Mouse (Mus musculus) forebrain, embryonic 11.5 days (tissue): Measurements from ENCODE around the gene Rspo3. TPM values are rescaled to one million over a fixed set of nuclear protein-coding genes. Genes with fewer than 3 reads are reported as not detected.
A peak's percentile ranks its signal among the peaks of the same experiment; 100 is the strongest.

Experiments used
- ATAC-seq: fragments of 200-750 bp; cut with Nextera tagmentation; replicated peaks from 2 replicates; pipeline ENCODE4 v1.8.0; 2017; ENCODE audit warnings: moderate TSS enrichment; ENCODE audit not compliant: low FRiP score
- DNase-seq: peaks from one replicate; pipeline ENCODE4 v3.0.0-alpha.2; 2017; ENCODE audit warnings: low spot score
- H3K27ac ChIP-seq: fragments of 300-500 bp; sonication (generic); 2 replicates; pipeline ENCODE4 v1.5.1; 2014; ENCODE audit warnings: low read depth, low read length
- H3K27me3 ChIP-seq: fragments of 300-500 bp; sonication (generic); 2 replicates; pipeline ENCODE4 v1.6.1; 2014; ENCODE audit warnings: mild to moderate bottlenecking, low read length, mixed read lengths; ENCODE audit not compliant: control insufficient read depth, insufficient read depth
- H3K36me3 ChIP-seq: fragments of 300-500 bp; sonication (generic); 2 replicates; pipeline ENCODE4 v1.6.1; 2014; ENCODE audit warnings: mild to moderate bottlenecking, low read length, moderate library complexity, mixed read lengths; ENCODE audit not compliant: control insufficient read depth, insufficient read depth
- H3K4me1 ChIP-seq: fragments of 300-500 bp; sonication (generic); replicated peaks from 2 replicates; pipeline ENCODE4 v1.6.1; 2014; ENCODE audit warnings: low read length, mixed read lengths; ENCODE audit not compliant: control insufficient read depth, insufficient read depth
- H3K4me2 ChIP-seq: fragments of 300-500 bp; sonication (generic); 2 replicates; pipeline ENCODE4 v1.6.1; 2014; ENCODE audit warnings: low read depth, mild to moderate bottlenecking, low read length, moderate library complexity, mixed read lengths; ENCODE audit not compliant: severe bottlenecking
- H3K4me3 ChIP-seq: fragments of 300-500 bp; sonication (generic); 2 replicates; pipeline ENCODE4 v1.5.1; 2014; ENCODE audit warnings: low read depth, low read length
- H3K9ac ChIP-seq: fragments of 300-500 bp; sonication (generic); 2 replicates; pipeline ENCODE4 v1.6.1; 2014; ENCODE audit warnings: low read length
- H3K9me3 ChIP-seq: fragments of 300-500 bp; sonication (generic); 2 replicates; pipeline ENCODE4 v1.6.1; 2016; ENCODE audit warnings: low read length, mixed read lengths; ENCODE audit not compliant: control insufficient read depth
- WGBS: fragments of 180-500 bp; shearing (Covaris S2); extraction: QIAGEN DNeasy Blood & Tissue Kit; methylation state at CpG from one replicate; pipeline ENCODE4 v1.1.7; 2014; 5-methylcytosine and 5-hydroxymethylcytosine counted together
- polyA plus RNA-seq: library from polyadenylated mRNA; unstranded; fragments of >200 nt; fragmentation: Nextera tagmentation; extraction: Ambion mirVana; gene quantifications from 2 replicates; pipeline ENCODE4 v1.2.1, GENCODE M21; 2014

Rspo3 gene
- polyA plus RNA-seq, 1 experiment from 2014 or later = 56.4 TPM

DNA sequence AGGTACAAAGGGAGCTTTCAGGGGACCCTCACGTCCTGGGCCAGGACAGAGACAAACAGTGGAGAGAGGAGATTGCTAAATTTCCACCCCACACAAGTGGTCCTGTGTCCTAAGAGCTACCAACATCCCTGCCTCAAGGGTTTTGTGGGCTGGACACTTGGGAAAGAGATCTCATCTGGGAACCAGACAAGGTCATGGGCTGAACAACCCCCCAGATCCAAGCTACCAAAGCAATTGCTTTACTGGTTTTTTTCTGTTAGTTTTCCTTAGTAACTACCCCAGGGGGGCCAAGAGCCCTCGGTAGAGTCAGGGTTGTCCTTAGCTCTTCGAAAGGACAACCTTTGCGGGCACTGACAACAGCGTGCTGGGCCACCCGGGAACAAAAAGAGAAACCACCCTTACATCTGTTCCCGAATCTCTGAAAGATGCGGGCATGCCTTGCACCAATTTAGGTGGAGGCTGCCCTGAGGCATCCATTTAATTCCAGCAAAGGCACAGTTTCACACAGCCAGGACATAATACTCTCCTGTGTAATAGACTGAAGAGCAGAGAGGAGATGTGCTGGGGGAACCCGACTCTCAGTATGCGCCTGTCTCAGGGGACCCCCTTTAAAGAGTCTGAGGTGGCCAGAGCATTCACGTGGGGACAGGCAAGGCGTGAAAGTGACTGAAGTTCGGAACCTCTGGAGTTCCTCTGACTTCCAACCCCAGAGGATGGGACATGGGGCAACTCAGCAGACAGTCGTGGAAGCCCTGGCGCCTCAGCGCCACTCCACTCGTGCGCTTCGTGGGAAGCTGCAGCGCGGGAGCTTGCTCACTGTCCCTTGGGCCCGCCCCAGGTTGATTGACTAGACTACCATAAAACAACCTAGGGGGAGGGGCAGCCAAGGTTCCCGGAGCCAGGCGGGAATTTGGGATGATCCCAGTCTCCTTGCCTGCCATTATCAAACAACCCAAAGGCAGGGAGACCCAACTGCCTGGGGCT is 1.5 kb downstream of the Rspo3 start:
- Histone ChIP-seq H3K9me3 (no peaks in the 10 kb centered on the region), H3K4me1 (peaks cover 2% of the 10 kb centered on the region; the same call in 1 of the 2 replicates), H3K9ac (peak overlapping the region; percentile 68), H3K36me3 (no peaks in the 10 kb centered on the region), H3K4me2 (peak overlapping the region; percentile 72), H3K27ac (peak overlapping the region; percentile 69), H3K4me3 (peak overlapping the region; percentile 62), H3K27me3 (peaks cover 9% of the 10 kb centered on the region; the same call in 1 of the 2 replicates)
- WGBS = 1% methylated on average over 24 of the region's 24 CpGs
- ATAC-seq (peak; percentile 42), DNase-seq (peak; percentile 68)

DNA sequence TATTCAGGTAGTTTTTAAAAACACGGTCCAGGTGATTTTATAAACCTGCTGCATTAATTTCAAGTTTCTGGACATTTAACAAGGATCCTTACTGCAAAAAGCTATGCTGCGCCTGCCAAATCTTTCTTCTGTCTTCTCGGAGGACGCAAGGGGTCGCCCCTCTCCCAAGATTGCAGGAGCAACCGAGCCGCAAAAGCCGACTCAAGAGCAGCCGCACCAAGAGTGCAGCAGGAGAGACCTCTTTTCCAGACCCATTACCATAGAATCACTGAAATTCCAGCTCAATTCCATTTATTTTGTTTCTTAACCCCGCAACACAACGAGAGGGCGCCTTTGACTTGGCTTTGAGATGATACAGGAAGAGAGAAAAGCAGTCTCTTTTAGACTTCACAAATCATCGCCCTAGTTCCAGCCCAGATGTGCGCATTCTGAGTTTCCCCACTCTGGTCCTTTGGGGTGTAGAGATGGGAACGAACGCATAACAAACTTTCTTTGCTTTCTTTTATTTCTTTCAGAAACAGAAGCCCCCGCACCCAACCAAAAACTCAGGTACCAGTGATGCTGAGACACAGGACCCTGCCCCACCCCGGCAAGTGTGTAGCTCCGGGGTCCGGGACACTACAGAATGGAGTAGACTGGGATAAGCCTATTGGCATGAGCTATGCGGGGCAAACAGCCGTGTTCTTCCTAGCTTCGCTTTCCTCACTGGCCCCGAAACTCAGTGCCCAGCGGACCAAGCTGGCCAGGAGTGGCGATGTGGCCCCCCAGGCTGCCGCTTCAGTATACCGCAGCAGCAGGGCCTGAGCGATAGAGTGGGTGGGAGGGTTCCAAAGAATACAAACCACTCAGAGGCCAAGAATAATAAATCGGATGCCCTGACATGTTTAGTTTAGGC is 2.6 kb downstream of the Rspo3 start:
- Histone ChIP-seq H3K4me1 (peaks cover 2% of the 10 kb centered on the region; the same call in 1 of the 2 replicates), H3K9ac (peak overlapping the region; percentile 68), H3K4me3 (peak overlapping the region; percentile 62), H3K27ac (peak overlapping the region; percentile 69), H3K4me2 (peak overlapping the region; percentile 72), H3K9me3 (no peaks in the 10 kb centered on the region), H3K36me3 (no peaks in the 10 kb centered on the region), H3K27me3 (peaks cover 9% of the 10 kb centered on the region; the same call in 1 of the 2 replicates)
- peak; percentile 55 for ATAC-seq
- peak; percentile 88 for DNase-seq
- 2% methylated on average over 30 of the region's 30 CpGs for whole genome bisulfite sequencing

DNA sequence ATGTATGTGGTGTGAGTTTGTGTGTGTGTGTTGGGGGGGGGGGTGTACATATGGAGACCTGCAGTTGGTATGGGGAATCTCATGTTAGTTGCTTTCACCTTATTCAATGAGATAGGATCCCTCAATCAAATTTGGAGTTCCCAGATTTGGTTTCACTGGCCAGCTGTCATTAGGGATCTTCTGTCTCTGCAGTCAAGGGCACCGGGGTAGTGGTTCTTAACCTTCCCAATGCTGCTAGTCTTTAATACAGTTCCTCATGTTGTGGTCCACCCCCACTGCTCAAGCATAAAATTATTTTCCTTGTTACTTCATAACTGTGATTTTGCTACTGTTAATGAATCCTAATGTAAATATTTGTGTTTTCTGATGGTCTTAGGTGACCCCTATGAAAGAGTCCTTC is 22.1 kb downstream of the Rspo3 start:
- H3K27me3 ChIP-seq = no peaks in the 10 kb centered on the region
- no peaks in the 10 kb centered on the region for H3K36me3 ChIP-seq
- WGBS = 96% methylated on average over 1 of the region's 1 CpGs
- H3K27ac ChIP-seq = no peak overlapping the region
- no peaks in the 10 kb centered on the region for H3K4me1 ChIP-seq
- ATAC-seq (no peak), DNase-seq (no peak)
- no peak overlapping the region for H3K4me3 ChIP-seq
- H3K9me3 ChIP-seq = no peaks in the 10 kb centered on the region
- H3K9ac ChIP-seq = no peak overlapping the region
- no peak overlapping the region for H3K4me2 ChIP-seq

- no peak for ATAC-seq
- no peak overlapping the region for H3K9ac ChIP-seq
- H3K27ac ChIP-seq = no peak overlapping the region
- H3K27me3 ChIP-seq = no peaks in the 10 kb centered on the region
- H3K4me3 ChIP-seq = no peak overlapping the region
- H3K9me3 ChIP-seq = no peaks in the 10 kb centered on the region
- H3K4me2 ChIP-seq = no peak overlapping the region
- H3K4me1 ChIP-seq = no peaks in the 10 kb centered on the region
- H3K36me3 ChIP-seq = no peaks in the 10 kb centered on the region
- WGBS = 76% methylated on average over 2 of the region's 2 CpGs
- no peak for DNase-seq
Measured at GRCm38 (mm10) chr10:29508167-29508566, 27.5 kb downstream of the Rspo3 start.

DNA sequence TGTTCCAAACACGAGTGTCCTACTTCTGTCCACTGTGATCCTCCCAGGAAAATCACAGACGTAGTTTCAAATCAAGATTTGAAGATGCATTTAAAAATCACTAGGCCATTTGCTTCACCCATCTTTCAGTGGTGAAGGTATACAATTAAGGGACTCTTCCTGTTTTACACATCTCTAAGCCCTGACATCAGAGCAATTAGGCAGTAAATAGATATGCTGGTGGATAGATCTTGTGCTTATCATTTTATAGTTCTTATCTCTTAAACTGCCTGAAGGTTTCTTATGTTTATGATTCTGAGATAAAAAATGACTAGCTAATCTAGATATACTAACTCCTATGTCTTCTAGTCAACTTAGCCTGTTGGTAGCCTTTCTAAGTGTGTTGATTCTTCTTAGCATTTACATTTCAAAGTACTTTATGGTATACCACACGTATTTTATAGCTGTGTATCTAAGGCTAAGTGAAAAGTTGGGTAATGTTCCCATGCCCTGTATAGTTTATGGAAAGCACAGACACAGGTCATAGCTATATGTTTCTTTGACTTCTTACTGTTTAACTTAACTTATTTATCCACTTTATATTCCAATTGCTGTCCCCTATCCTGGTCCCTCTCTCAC is 38.4 kb downstream of the Rspo3 start:
- DNase-seq (no peak), ATAC-seq (no peak)
- no peak overlapping the region for H3K4me2 ChIP-seq
- H3K9me3 ChIP-seq = no peaks in the 10 kb centered on the region
- H3K9ac ChIP-seq = no peak overlapping the region
- 79% methylated on average over 3 of the region's 3 CpGs for WGBS
- H3K36me3 ChIP-seq = no peaks in the 10 kb centered on the region
- no peaks in the 10 kb centered on the region for H3K4me1 ChIP-seq
- no peak overlapping the region for H3K4me3 ChIP-seq
- H3K27ac ChIP-seq = no peak overlapping the region
- H3K27me3 ChIP-seq = no peaks in the 10 kb centered on the region

- 85% methylated on average over 1 of the region's 1 CpGs for WGBS
- Histone ChIP-seq H3K27me3 (no peaks in the 10 kb centered on the region), H3K4me3 (no peak overlapping the region), H3K4me2 (no peak overlapping the region), H3K27ac (no peak overlapping the region), H3K9me3 (no peaks in the 10 kb centered on the region), H3K36me3 (no peaks in the 10 kb centered on the region), H3K9ac (no peak overlapping the region), H3K4me1 (no peaks in the 10 kb centered on the region)
- ATAC-seq = no peak
- no peak for DNase-seq
Measured at GRCm38 (mm10) chr10:29493996-29494395, 41.7 kb downstream of the Rspo3 start.

GRCm38 (mm10) chr10:29480945-29481344 is 54.7 kb downstream of the Rspo3 start:
- Histone ChIP-seq H3K27ac (no peak overlapping the region), H3K4me2 (no peak overlapping the region), H3K4me3 (no peak overlapping the region), H3K36me3 (no peaks in the 10 kb centered on the region), H3K9ac (no peak overlapping the region), H3K9me3 (no peaks in the 10 kb centered on the region), H3K27me3 (no peaks in the 10 kb centered on the region), H3K4me1 (no peaks in the 10 kb centered on the region)
- ATAC-seq (no peak), DNase-seq (no peak)
- WGBS = 71% methylated on average over 1 of the region's 1 CpGs

DNA sequence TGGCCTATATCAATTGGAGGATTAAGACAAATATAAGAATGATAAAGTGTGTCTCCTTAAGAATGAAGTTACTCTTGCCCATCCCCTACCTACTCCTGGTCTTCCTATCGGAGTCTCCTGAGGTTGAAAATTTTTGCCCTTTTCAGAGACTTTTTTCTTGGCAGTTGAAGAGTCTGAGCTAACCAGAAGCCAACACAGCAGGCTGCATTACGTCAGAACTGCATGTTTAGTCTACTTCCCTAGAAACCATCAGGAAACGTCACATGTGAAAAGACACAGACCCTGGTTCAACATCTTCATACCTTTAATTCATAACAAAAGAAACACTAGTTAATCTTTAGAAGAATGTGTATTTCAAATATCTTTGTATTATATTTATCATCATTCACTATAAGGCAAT is 56.3 kb downstream of the Rspo3 start:
- Histone ChIP-seq H3K27ac (no peak overlapping the region), H3K9ac (no peak overlapping the region), H3K36me3 (no peaks in the 10 kb centered on the region), H3K4me1 (no peaks in the 10 kb centered on the region), H3K4me3 (no peak overlapping the region), H3K27me3 (no peaks in the 10 kb centered on the region), H3K9me3 (no peaks in the 10 kb centered on the region), H3K4me2 (no peak overlapping the region)
- ATAC-seq (no peak), DNase-seq (no peak)
- WGBS = 82% methylated on average over 3 of the region's 3 CpGs
